Mouse (Mus musculus): ENCODE results near the gene Ptn.

GRCm38 (mm10) chr6:36819784-36820050 is 9.7 kb upstream of the Ptn start:
- no peak for TF ChIP-seq EP300 (IDR thresholded peaks at IDR 0.05; ENCODE audit: low read depth)
- TF ChIP-seq CTCF (IDR thresholded peaks at IDR 0.05; ENCODE audit: low read depth): no peak
